Mouse (Mus musculus): Measurements from ENCODE around the gene Cyfip2.

The Cyfip2 gene

GRCm38 (mm10) chr11:46233966-46234365 is 78.7 kb downstream of the Cyfip2 start:
- DNase-seq (ENCODE audit: low spot score): no peak

GRCm38 (mm10) chr11:46232803-46233202 is 79.9 kb downstream of the Cyfip2 start:
- no peak for DNase-seq (ENCODE audit: low spot score)

GRCm38 (mm10) chr11:46230184-46230583 is 82.5 kb downstream of the Cyfip2 start:
- no peak for DNase-seq (ENCODE audit: low spot score)

- no peak for DNase-seq (ENCODE audit: low spot score)
Measured at GRCm38 (mm10) chr11:46225345-46225744, 87.3 kb downstream of the Cyfip2 start.

- no peak for DNase-seq (ENCODE audit: low spot score)
Measured at GRCm38 (mm10) chr11:46223575-46223974, 89.1 kb downstream of the Cyfip2 start.

GRCm38 (mm10) chr11:46220211-46220610 is 92.4 kb downstream of the Cyfip2 start:
- DNase-seq (ENCODE audit: low spot score): no peak

- DNase-seq (ENCODE audit: low spot score): no peak
Measured at GRCm38 (mm10) chr11:46219380-46219779, 93.3 kb downstream of the Cyfip2 start.

- DNase-seq (ENCODE audit: low spot score): no peak
Measured at GRCm38 (mm10) chr11:46218584-46218983, 94.1 kb downstream of the Cyfip2 start.

- DNase-seq (ENCODE audit: low spot score): no peak
Measured at GRCm38 (mm10) chr11:46217686-46218085, 95.0 kb downstream of the Cyfip2 start.

GRCm38 (mm10) chr11:46216669-46217068 is 96.0 kb downstream of the Cyfip2 start:
- no peak for DNase-seq (ENCODE audit: low spot score)

GRCm38 (mm10) chr11:46215354-46215753 is 97.3 kb downstream of the Cyfip2 start:
- peak; percentile 60 for DNase-seq (ENCODE audit: low spot score)

- peak; percentile 22 for DNase-seq (ENCODE audit: low spot score)
Measured at GRCm38 (mm10) chr11:46214368-46215230, 98.1 kb downstream of the Cyfip2 start.

GRCm38 (mm10) chr11:46213844-46214243 is 98.8 kb downstream of the Cyfip2 start:
- DNase-seq (ENCODE audit: low spot score): no peak

GRCm38 (mm10) chr11:46211858-46212257 is 100.8 kb downstream of the Cyfip2 start:
- no peak for DNase-seq (ENCODE audit: low spot score)

- no peak for DNase-seq (ENCODE audit: low spot score)
Measured at GRCm38 (mm10) chr11:46209884-46210283, 102.8 kb downstream of the Cyfip2 start.

GRCm38 (mm10) chr11:46205639-46206409 is 106.8 kb downstream of the Cyfip2 start:
- no peak for DNase-seq (ENCODE audit: low spot score)

- no peak for DNase-seq (ENCODE audit: low spot score)
Measured at GRCm38 (mm10) chr11:46204841-46205240, 107.8 kb downstream of the Cyfip2 start.

- DNase-seq (ENCODE audit: low spot score): no peak
Measured at GRCm38 (mm10) chr11:46202547-46202887, 110.1 kb downstream of the Cyfip2 start.

- DNase-seq (ENCODE audit: low spot score): no peak
Measured at GRCm38 (mm10) chr11:46201636-46202546, 110.8 kb downstream of the Cyfip2 start.

GRCm38 (mm10) chr11:46200664-46201063 is 112.0 kb downstream of the Cyfip2 start:
- no peak for DNase-seq (ENCODE audit: low spot score)

GRCm38 (mm10) chr11:46194175-46194574 is 118.5 kb downstream of the Cyfip2 start:
- no peak for DNase-seq (ENCODE audit: low spot score)

GRCm38 (mm10) chr11:46188283-46188682 is 124.4 kb downstream of the Cyfip2 start:
- no peak for DNase-seq (ENCODE audit: low spot score)
